Comparison of ENCODE assay signal across 9 mouse cellular contexts in the genomic region with DNA sequence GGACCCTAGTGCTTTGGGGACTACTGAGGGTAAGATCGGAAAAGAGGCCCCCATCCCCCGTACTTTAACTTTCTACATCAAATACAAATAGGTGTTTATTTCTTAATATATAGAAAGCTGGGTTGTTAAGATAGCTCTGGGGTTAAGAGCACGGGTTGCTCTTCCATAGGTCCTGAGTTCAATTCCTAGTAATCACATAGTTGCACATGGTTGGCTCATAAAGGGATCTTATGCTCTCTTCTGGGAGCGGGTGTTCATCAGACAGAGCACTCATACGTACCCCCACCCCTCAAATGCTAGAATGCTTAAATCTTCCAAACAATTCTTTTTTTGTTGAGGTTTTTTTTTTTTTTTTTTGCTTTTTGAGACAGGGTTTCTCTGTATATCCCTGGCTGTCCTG. TPM values are rescaled to one million over a fixed set of nuclear protein-coding genes. Genes with fewer than 3 reads are reported as not detected.
DNase-seq lines count a peak whose midpoint lies in the region; ATAC-seq and TF ChIP-seq lines count a peak whose summit lies in the region.
"Had no signal": no experiment of that assay in that cellular context is flagged by ENCODE, and none has a peak within 500 bp of the region (broad histone marks: within the 10 kb centered on the region; RNA-seq: fewer than 3 reads in every experiment).

No protein-coding gene starts in this region.

- WGBS in heart, embryonic 11.5 days (ENCODE audit: insufficient replicate concordance), result 9% methylated on average over 5 of the region's 5 CpGs
- 7% methylated on average over 5 of the region's 5 CpGs for WGBS in forebrain, postnatal 0 days
- WGBS in liver, postnatal 0 days (ENCODE audit: insufficient replicate concordance), result 7% methylated on average over 5 of the region's 5 CpGs

- no peaks in the 10 kb centered on the region for H3K9me3 ChIP-seq in heart, embryonic 11.5 days (replicated peaks; ENCODE audit: control insufficient read depth, low read length)
- no peaks in the 10 kb centered on the region for H3K9me3 ChIP-seq in ES-Bruce4 (replicated peaks; ENCODE audit: control insufficient read depth, insufficient read depth, low read length, poor library complexity, severe bottlenecking)
- H3K9me3 ChIP-seq in forebrain, postnatal 0 days (ENCODE audit: low read length), result no peaks in the 10 kb centered on the region
- no peaks in the 10 kb centered on the region for H3K9me3 ChIP-seq in liver, postnatal 0 days (ENCODE audit: low read length)

- H3K36me3 ChIP-seq in heart, embryonic 11.5 days (ENCODE audit: control insufficient read depth, insufficient read depth, low read length), result peaks cover 5% of the 10 kb centered on the region; the same call in 1 of the 2 replicates
- peaks cover 27% of the 10 kb centered on the region for H3K36me3 ChIP-seq in ES-Bruce4 (ENCODE audit: control insufficient read depth, insufficient read depth, low read length, poor library complexity, severe bottlenecking)
- H3K36me3 ChIP-seq in forebrain, postnatal 0 days (ENCODE audit: insufficient read depth), result peaks cover 16% of the 10 kb centered on the region
- peaks cover 25% of the 10 kb centered on the region for H3K36me3 ChIP-seq in liver, postnatal 0 days (replicated peaks; ENCODE audit: insufficient read depth, low read length)

- H3K27ac ChIP-seq in heart, embryonic 11.5 days (ENCODE audit: low read depth, low read length), result peak overlapping the region; percentile 29; the same call in 1 of the 2 replicates
- H3K27ac ChIP-seq in ES-Bruce4 (ENCODE audit: insufficient read depth, low read length), result no peak overlapping the region
- peak overlapping the region; percentile 88; the same call in 1 of the 2 replicates for H3K27ac ChIP-seq in forebrain, postnatal 0 days (ENCODE audit: low read depth, low read length)
- peak overlapping the region; percentile 68 for H3K27ac ChIP-seq in liver, postnatal 0 days (ENCODE audit: low read depth)

- peak overlapping the region; percentile 74 for H3K4me3 ChIP-seq in heart, embryonic 11.5 days (ENCODE audit: low read depth, low read length)
- peak overlapping the region; percentile 50 for H3K4me3 ChIP-seq in ES-Bruce4 (ENCODE audit: low read depth, low read length)
- H3K4me3 ChIP-seq in forebrain, postnatal 0 days (ENCODE audit: low read depth, low read length), result peak overlapping the region; percentile 90
- H3K4me3 ChIP-seq in liver, postnatal 0 days (ENCODE audit: low read depth, low read length), result peak overlapping the region; percentile 75

- no peak for ATAC-seq in heart, embryonic 11.5 days (replicated peaks; ENCODE audit: insufficient number of reproducible peaks, low FRiP score, low TSS enrichment)
- no peak for ATAC-seq in forebrain, postnatal 0 days
- no peak for ATAC-seq in liver, postnatal 0 days

- peak overlapping the region; percentile 80; the same call in 1 of the 2 replicates for H3K9ac ChIP-seq in heart, embryonic 11.5 days (ENCODE audit: low read depth, low read length)
- peak overlapping the region; percentile 61 for H3K9ac ChIP-seq in ES-Bruce4 (ENCODE audit: low read depth, poor library complexity, severe bottlenecking)
- H3K9ac ChIP-seq in forebrain, postnatal 0 days, result peak overlapping the region; percentile 81
- peak overlapping the region; percentile 50 for H3K9ac ChIP-seq in liver, postnatal 0 days (replicated peaks)

- H3K4me1 ChIP-seq in heart, embryonic 11.5 days (ENCODE audit: control insufficient read depth, insufficient read depth, low read length), result 0 out of 2 replicates have a peak, but pooled peaks cover 6% of the 10 kb centered on the region
- no peaks in the 10 kb centered on the region for H3K4me1 ChIP-seq in ES-Bruce4 (ENCODE audit: control insufficient read depth, insufficient read depth, low read length)
- no peaks in the 10 kb centered on the region; the same call in 1 of the 2 replicates for H3K4me1 ChIP-seq in forebrain, postnatal 0 days (ENCODE audit: insufficient read depth)
- 0 out of 2 replicates have a peak, but pooled peaks cover 3% of the 10 kb centered on the region for H3K4me1 ChIP-seq in liver, postnatal 0 days (ENCODE audit: insufficient read depth)

- intact Hi-C loops in heart, postnatal 14 days (cut with DNase I), result no loop called here

- TF ChIP-seq EP300 in ES-Bruce4 (IDR thresholded peaks at IDR 0.05; ENCODE audit: insufficient read depth, low read depth, low read length), result no peak
- TF ChIP-seq EP300 in liver, postnatal 0 days (IDR thresholded peaks at IDR 0.05; ENCODE audit: low read depth), result no peak

- TF ChIP-seq POLR2A in ES-Bruce4 (IDR thresholded peaks at IDR 0.05; ENCODE audit: insufficient read depth, low read length), result no peak

- H3K4me2 ChIP-seq in heart, embryonic 11.5 days, result peak overlapping the region; percentile 76
- peak overlapping the region; percentile 84 for H3K4me2 ChIP-seq in forebrain, postnatal 0 days (ENCODE audit: low read depth)
- peak overlapping the region; percentile 84 for H3K4me2 ChIP-seq in liver, postnatal 0 days (ENCODE audit: low read depth, low read length)

- DNase-seq in heart, postnatal 14 days, result no peak
- DNase-seq in forebrain, postnatal 0 days, result no peak
- no peak for DNase-seq in liver, postnatal 0 days
- no peak for DNase-seq in adrenal gland, postnatal 25 days
- DNase-seq in yolk sac, embryonic 10.5 days (ENCODE audit: low spot score), result no peak
- DNase-seq in adipocyte (ENCODE audit: low spot score), result no peak

- H3K27me3 ChIP-seq in heart, embryonic 11.5 days (ENCODE audit: control insufficient read depth, insufficient read depth, low read length), result peaks cover 15% of the 10 kb centered on the region
- no peaks in the 10 kb centered on the region for H3K27me3 ChIP-seq in ES-Bruce4 (ENCODE audit: control insufficient read depth, insufficient read depth, low read length, poor library complexity, severe bottlenecking)
- H3K27me3 ChIP-seq in forebrain, postnatal 0 days (ENCODE audit: insufficient read depth, low read length), result no peaks in the 10 kb centered on the region
- peaks cover 10% of the 10 kb centered on the region for H3K27me3 ChIP-seq in liver, postnatal 0 days (ENCODE audit: insufficient read depth, low read length)

- no peak for TF ChIP-seq CTCF in ES-Bruce4 (IDR thresholded peaks at IDR 0.05; ENCODE audit: low read depth, low read length)
- TF ChIP-seq CTCF in forebrain, postnatal 0 days (IDR thresholded peaks at IDR 0.05; ENCODE audit: low read depth), result no peak
- TF ChIP-seq CTCF in liver, postnatal 0 days (IDR thresholded peaks at IDR 0.05; ENCODE audit: low read depth), result no peak

RNA-seq across cellular contexts. Expression of gene Hyls1, which starts 0.5 kb away (rescaled TPM):
- 15.4 and 16.0 TPM in 2 replicates for polyA plus RNA-seq in heart, embryonic 11.5 days (2014; fragmentation: Nextera tagmentation; extraction: Ambion mirVana)
- total RNA-seq in heart, postnatal 14 days (2021), result 1 to 10 TPM; 2.8 to 3.0 TPM
- polyA plus RNA-seq in ES-Bruce4 (2011; ENCODE audit: insufficient read depth, insufficient read length, low read depth, missing spikeins), result 26.1 and 29.5 TPM in 2 replicates
- total RNA-seq in forebrain, postnatal 0 days (2014; rRNA removed), result 15.8 and 16.6 TPM in 2 replicates
- 13.6 and 14.8 TPM in 2 replicates for polyA plus RNA-seq in forebrain, postnatal 0 days (2015; fragmentation: Nextera tagmentation; extraction: Ambion mirVana)
- polyA plus RNA-seq in liver, postnatal 0 days (2015; fragmentation: Nextera tagmentation; extraction: Ambion mirVana), result 4.3 and 4.7 TPM in 2 replicates
- 4.5 and 5.4 TPM in 2 replicates for total RNA-seq in adrenal gland, postnatal 25 days (2021)

RNA-seq across cellular contexts. Expression of gene Pate2, which starts 0.6 kb away (rescaled TPM):
- polyA plus RNA-seq in heart, embryonic 11.5 days (2014; fragmentation: Nextera tagmentation; extraction: Ambion mirVana), result 0.46 and 0.73 TPM in 2 replicates
- not detected for total RNA-seq in heart, postnatal 14 days (2021)
- 1.7 TPM in 2 replicates for polyA plus RNA-seq in ES-Bruce4 (2011; ENCODE audit: insufficient read depth, insufficient read length, low read depth, missing spikeins)
- 0.62 and 2.6 TPM in 2 replicates for total RNA-seq in forebrain, postnatal 0 days (2014; rRNA removed)
- 0.67 and 0.90 TPM in 2 replicates for polyA plus RNA-seq in forebrain, postnatal 0 days (2015; fragmentation: Nextera tagmentation; extraction: Ambion mirVana)
- 0.14 and 0.33 TPM in 2 replicates for polyA plus RNA-seq in liver, postnatal 0 days (2015; fragmentation: Nextera tagmentation; extraction: Ambion mirVana)
- 0.52 TPM in 1 of 2 replicates, not detected in the other for total RNA-seq in adrenal gland, postnatal 25 days (2021)

RNA-seq across cellular contexts. Expression of gene Pus3, which starts 12.3 kb away (rescaled TPM):
- polyA plus RNA-seq in heart, embryonic 11.5 days (2014; fragmentation: Nextera tagmentation; extraction: Ambion mirVana), result 16.8 and 17.6 TPM in 2 replicates
- 1 to 10 TPM; 7.1 to 7.9 TPM for total RNA-seq in heart, postnatal 14 days (2021)
- polyA plus RNA-seq in ES-Bruce4 (2011; ENCODE audit: insufficient read depth, insufficient read length, low read depth, missing spikeins), result 16.3 and 20.3 TPM in 2 replicates
- total RNA-seq in forebrain, postnatal 0 days (2014; rRNA removed), result 18.8 and 19.2 TPM in 2 replicates
- 13.9 and 15.2 TPM in 2 replicates for polyA plus RNA-seq in forebrain, postnatal 0 days (2015; fragmentation: Nextera tagmentation; extraction: Ambion mirVana)
- polyA plus RNA-seq in liver, postnatal 0 days (2015; fragmentation: Nextera tagmentation; extraction: Ambion mirVana), result 4.7 and 5.0 TPM in 2 replicates
- total RNA-seq in adrenal gland, postnatal 25 days (2021), result 12.8 and 13.5 TPM in 2 replicates

RNA-seq across cellular contexts. Expression of gene Ddx25, which starts 12.3 kb away (rescaled TPM):
- 2.5 TPM in 2 replicates for polyA plus RNA-seq in heart, embryonic 11.5 days (2014; fragmentation: Nextera tagmentation; extraction: Ambion mirVana)
- not detected for total RNA-seq in heart, postnatal 14 days (2021)
- polyA plus RNA-seq in ES-Bruce4 (2011; ENCODE audit: insufficient read depth, insufficient read length, low read depth, missing spikeins), result 2.2 and 2.4 TPM in 2 replicates
- total RNA-seq in forebrain, postnatal 0 days (2014; rRNA removed), result 22.2 and 23.5 TPM in 2 replicates
- polyA plus RNA-seq in forebrain, postnatal 0 days (2015; fragmentation: Nextera tagmentation; extraction: Ambion mirVana), result 23.6 and 25.6 TPM in 2 replicates
- polyA plus RNA-seq in liver, postnatal 0 days (2015; fragmentation: Nextera tagmentation; extraction: Ambion mirVana), result 0.09 and 0.18 TPM in 2 replicates
- 0.52 and 0.73 TPM in 2 replicates for total RNA-seq in adrenal gland, postnatal 25 days (2021)

RNA-seq across cellular contexts. Expression of gene Pate4, which starts 41.1 kb away (rescaled TPM):
- polyA plus RNA-seq in heart, embryonic 11.5 days (2014; fragmentation: Nextera tagmentation; extraction: Ambion mirVana), result not detected in 2 replicates
- not detected for total RNA-seq in heart, postnatal 14 days (2021)
- polyA plus RNA-seq in ES-Bruce4 (2011; ENCODE audit: insufficient read depth, insufficient read length, low read depth, missing spikeins), result not detected in 2 replicates
- total RNA-seq in forebrain, postnatal 0 days (2014; rRNA removed), result not detected in 2 replicates
- polyA plus RNA-seq in forebrain, postnatal 0 days (2015; fragmentation: Nextera tagmentation; extraction: Ambion mirVana), result not detected in 2 replicates
- not detected in 2 replicates for polyA plus RNA-seq in liver, postnatal 0 days (2015; fragmentation: Nextera tagmentation; extraction: Ambion mirVana)
- not detected in 2 replicates for total RNA-seq in adrenal gland, postnatal 25 days (2021)
- total RNA-seq: layer of hippocampus, postnatal 25 days had no signal
